31 mouse cellular contexts compared by ENCODE assay signal in the genomic region with DNA sequence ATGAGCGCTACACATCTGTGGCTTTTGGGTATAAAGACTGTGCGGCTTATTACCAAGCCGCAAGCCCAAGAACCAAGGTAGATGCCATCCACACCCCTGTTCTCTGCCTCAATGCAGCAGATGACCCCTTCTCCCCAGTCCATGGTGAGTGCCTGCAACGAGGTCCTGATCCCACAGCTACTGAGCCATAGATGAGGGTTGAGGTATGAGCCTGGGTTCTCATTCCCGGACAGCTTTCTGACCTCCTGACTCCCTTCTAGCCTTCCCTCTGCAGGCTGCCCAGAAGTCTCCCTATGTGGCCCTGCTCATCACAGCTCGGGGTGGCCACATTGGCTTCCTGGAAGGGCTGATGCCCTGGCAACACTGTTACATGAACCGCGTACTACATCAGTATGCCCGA. TPM values are rescaled to one million over a fixed set of nuclear protein-coding genes. Genes with fewer than 3 reads are reported as not detected.
"Had no signal": no experiment of that assay in that cellular context is flagged by ENCODE, and none has a peak within 500 bp of the region (broad histone marks: within the 10 kb centered on the region; RNA-seq: fewer than 3 reads in every experiment).

No protein-coding gene starts in this region.

- ATAC-seq: hindbrain, embryonic 16.5 days; inflammation-experienced regulatory T-cells, adult 6 months; intestine, embryonic 15.5 days; intestine, postnatal 0 days; liver, embryonic 12.5 days had no signal

- H3K4me3 ChIP-seq: gastrocnemius, adult 2 months; heart, embryonic 10.5 days; heart, embryonic 12.5 days; hindbrain, embryonic 10.5 days; hindbrain, embryonic 12.5 days; intestine, embryonic 15.5 days; kidney, embryonic 15.5 days; layer of hippocampus, adult 2 months; left cerebral cortex, adult 2 months; limb, embryonic 10.5 days; limb, embryonic 12.5 days; liver, embryonic 12.5 days had no signal

- H3K9ac ChIP-seq: heart, embryonic 12.5 days; hindbrain, embryonic 12.5 days; hindbrain, embryonic 14.5 days; intestine, embryonic 15.5 days; kidney, embryonic 15.5 days; limb, embryonic 12.5 days; liver, embryonic 12.5 days; liver, embryonic 14.5 days had no signal

- H3K27me3 ChIP-seq: heart, embryonic 12.5 days; hindbrain, embryonic 12.5 days; intestine, embryonic 15.5 days; kidney, embryonic 15.5 days; limb, embryonic 12.5 days; liver, embryonic 12.5 days had no signal

- H3K4me2 ChIP-seq: heart, embryonic 12.5 days; hindbrain, embryonic 12.5 days; hindbrain, embryonic 14.5 days; intestine, embryonic 15.5 days; kidney, embryonic 15.5 days; limb, embryonic 12.5 days; liver, embryonic 12.5 days had no signal

- DNase-seq: gastrocnemius, adult 2 months; gastrocnemius, postnatal 10 days; gastrocnemius, postnatal 25 days; heart, adult 18-20 months; heart, postnatal 10 days; heart, postnatal 4 days; kidney, adult 18-20 months; kidney, adult 9 months; kidney, postnatal 14 days; kidney, postnatal 36 days; liver; lung, adult 18-20 months had no signal

- H3K27ac ChIP-seq: gastrocnemius, adult 2 months; heart, embryonic 10.5 days; hindbrain, embryonic 10.5 days; hindbrain, embryonic 12.5 days; hindbrain, embryonic 14.5 days; intestine, embryonic 15.5 days; kidney, embryonic 15.5 days; kidney, postnatal 0 days; layer of hippocampus, adult 2 months; left cerebral cortex, adult 2 months; limb, embryonic 10.5 days; limb, embryonic 12.5 days; liver, embryonic 12.5 days; liver, embryonic 14.5 days had no signal

- H3K9me3 ChIP-seq: heart, embryonic 10.5 days; heart, embryonic 12.5 days; hindbrain, embryonic 10.5 days; hindbrain, embryonic 12.5 days; intestine, embryonic 15.5 days; kidney, embryonic 15.5 days; limb, embryonic 10.5 days; limb, embryonic 12.5 days; liver, embryonic 12.5 days had no signal

RNA-seq across cellular contexts. Expression of gene Cgref1, which starts 9.2 kb away (rescaled TPM):
- polyA plus RNA-seq: inflammation-experienced regulatory T-cells, adult 6 months had no signal

RNA-seq across cellular contexts. Expression of gene Tcf23, which starts 13.9 kb away (rescaled TPM):
- total RNA-seq: granulocyte monocyte progenitor cell, adult 5-6 weeks; layer of hippocampus, postnatal 10 days had no signal
- polyA plus RNA-seq: hindbrain, embryonic 10.5 days; hindbrain, embryonic 12.5 days; hindbrain, embryonic 16.5 days; inflammation-experienced regulatory T-cells, adult 6 months; limb, embryonic 10.5 days; limb, embryonic 12.5 days had no signal
